Mouse (Mus musculus) C2C12 (cell line): Measurements from ENCODE around the gene Cfb. TPM values are rescaled to one million over a fixed set of nuclear protein-coding genes. Genes with fewer than 3 reads are reported as not detected.
"Not testable (repeated sequence)": the region's sequence is repeated elsewhere in the genome, so short reads cannot be mapped to it uniquely, and the experiment has no call there.

ENCODE experiments used
- H3K27me3 ChIP-seq: one replicate; pipeline ENCODE4 v1.6.1; 2011; ENCODE audit not compliant: control insufficient read depth, insufficient read depth, insufficient read length
- H3K36me3 ChIP-seq: one replicate; pipeline ENCODE4 v1.6.1; 2011; ENCODE audit not compliant: control insufficient read depth, insufficient read depth
- H3K4me3 ChIP-seq: one replicate; pipeline ENCODE4 v1.5.1; 2011; ENCODE audit warnings: mild to moderate bottlenecking, control low read depth; ENCODE audit not compliant: poor library complexity, insufficient read depth, severe bottlenecking
- H3K79me2 ChIP-seq: one replicate; pipeline ENCODE4 v1.6.1; 2011; ENCODE audit not compliant: control insufficient read depth, insufficient read depth
- H3K79me3 ChIP-seq: one replicate; pipeline ENCODE4 v1.6.1; 2011; ENCODE audit warnings: low read depth, control low read depth
- H3ac ChIP-seq: one replicate; pipeline ENCODE3; 2011; ENCODE audit warnings: low read depth; ENCODE audit not compliant: control insufficient read depth, insufficient read length
- CEBPB ChIP-seq: IDR thresholded peaks from one replicate; pipeline ENCODE4 v1.6.1; 2011; ENCODE audit warnings: low read depth, mild to moderate bottlenecking, control low read depth, moderate library complexity
- CTCF ChIP-seq: IDR thresholded peaks from one replicate; pipeline ENCODE4 v1.5.1; 2011; ENCODE audit not compliant: control insufficient read depth, insufficient read depth, insufficient read length
- FOSL1 ChIP-seq: IDR thresholded peaks from one replicate; pipeline ENCODE4 v1.8.0; 2011; ENCODE audit warnings: mild to moderate bottlenecking, low read length; ENCODE audit not compliant: poor library complexity, insufficient read depth, severe bottlenecking
- MAX ChIP-seq: IDR thresholded peaks from one replicate; pipeline ENCODE4 v1.6.1; 2011; ENCODE audit warnings: mild to moderate bottlenecking, control low read depth
- MYOD1 ChIP-seq: IDR thresholded peaks from one replicate; pipeline ENCODE4 v1.6.1; 2011; ENCODE audit warnings: low read depth; ENCODE audit not compliant: control insufficient read depth, insufficient read length
- USF1 ChIP-seq: IDR thresholded peaks from one replicate; pipeline ENCODE4 v1.6.1; 2011; ENCODE audit warnings: low read depth, mild to moderate bottlenecking, control low read depth, moderate library complexity
- polyA plus RNA-seq: library from polyadenylated mRNA; unstranded; fragments of >200 nt; fragmentation: generic; extraction: Trizol; gene quantifications from one replicate; pipeline ENCODE4 v1.2.1, GENCODE M21; 2012; ENCODE audit warnings: missing spikeins

Cfb gene
- polyA plus RNA-seq, 1 experiment, result 0.28 TPM

DNA sequence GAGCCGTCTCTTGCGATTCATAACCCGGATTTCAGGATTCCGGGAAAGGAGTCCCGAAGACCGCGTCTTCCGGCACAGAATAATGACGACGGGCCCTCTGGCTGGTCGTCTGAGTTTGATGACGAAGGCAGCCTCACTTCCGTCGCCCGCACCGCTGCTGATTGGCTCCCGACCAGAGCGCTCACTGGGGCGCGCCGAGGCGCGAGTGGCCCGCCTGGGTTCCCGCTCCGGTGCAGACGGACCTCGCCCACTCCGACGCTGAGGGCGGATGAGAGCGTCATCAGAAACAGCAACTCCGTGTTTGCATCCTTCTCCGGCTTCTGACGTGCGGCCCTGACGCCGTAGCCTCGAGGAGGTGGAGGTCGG, 25.5 kb downstream of the Cfb start, which contains the start of the genes Stk19 and Dxo:
Stk19 (minus strand) TSS at position 90 of the 366 bp plus-strand sequence.
Dxo (plus strand) TSS at position 164 of the 366 bp plus-strand sequence.
- H3K27me3 ChIP-seq, result no peaks in the 10 kb centered on the region
- H3K36me3 ChIP-seq, result peaks cover 24% of the 10 kb centered on the region
- TF ChIP-seq CEBPB, result no peak
- peak; percentile 18 for TF ChIP-seq MAX
- peak within 1 kb of the TSS; percentile 80 for H3K4me3 ChIP-seq
- H3ac ChIP-seq, result peak within 1 kb of the TSS; percentile 88
- H3K79me2 ChIP-seq, result peaks cover 48% of the 10 kb centered on the region
- peaks cover 17% of the 10 kb centered on the region for H3K79me3 ChIP-seq

DNA sequence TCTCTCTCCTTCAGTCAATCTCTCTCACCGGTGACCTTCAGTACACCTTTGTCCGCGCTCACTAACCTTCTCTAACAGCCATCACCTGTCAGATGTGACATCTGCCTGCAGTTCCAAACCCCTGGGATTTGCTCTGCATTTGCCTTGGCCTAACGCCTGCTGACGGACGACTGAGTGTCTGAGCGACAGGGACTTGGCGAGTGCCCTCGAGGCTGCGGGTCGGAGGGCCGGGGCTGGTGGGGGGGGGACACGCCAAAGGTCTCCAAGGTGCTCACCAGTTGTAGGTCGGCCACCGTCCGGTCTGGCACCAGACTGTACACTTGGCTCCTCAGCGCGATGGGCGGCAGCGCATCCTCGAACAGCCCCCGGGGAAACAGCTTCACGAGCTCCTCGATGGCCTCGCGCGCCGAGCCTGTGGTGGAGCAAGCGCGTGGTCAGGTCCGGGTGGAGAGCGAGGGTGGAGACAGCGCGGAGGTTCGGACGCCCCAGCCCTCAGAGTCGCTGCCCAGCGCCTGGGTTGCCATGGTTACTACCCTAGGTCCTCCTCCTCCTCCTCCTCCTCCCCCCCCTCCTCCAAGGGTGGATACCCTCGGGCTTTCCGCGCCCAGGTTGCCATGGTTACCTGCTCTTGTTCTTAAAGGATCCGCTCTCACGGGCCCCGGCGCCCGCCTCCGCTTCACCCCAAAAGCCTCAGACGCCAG, 26.0 kb downstream of the Cfb start:
- Histone ChIP-seq H3K79me3 (peaks cover 17% of the 10 kb centered on the region), H3K36me3 (peaks cover 24% of the 10 kb centered on the region), H3ac (peak overlapping the region; percentile 88), H3K79me2 (peaks cover 48% of the 10 kb centered on the region), H3K27me3 (no peaks in the 10 kb centered on the region), H3K4me3 (peak overlapping the region; percentile 80)
- TF ChIP-seq USF1 (no peak), FOSL1 (no peak), MAX (no peak), CEBPB (no peak), CTCF (no peak)

DNA sequence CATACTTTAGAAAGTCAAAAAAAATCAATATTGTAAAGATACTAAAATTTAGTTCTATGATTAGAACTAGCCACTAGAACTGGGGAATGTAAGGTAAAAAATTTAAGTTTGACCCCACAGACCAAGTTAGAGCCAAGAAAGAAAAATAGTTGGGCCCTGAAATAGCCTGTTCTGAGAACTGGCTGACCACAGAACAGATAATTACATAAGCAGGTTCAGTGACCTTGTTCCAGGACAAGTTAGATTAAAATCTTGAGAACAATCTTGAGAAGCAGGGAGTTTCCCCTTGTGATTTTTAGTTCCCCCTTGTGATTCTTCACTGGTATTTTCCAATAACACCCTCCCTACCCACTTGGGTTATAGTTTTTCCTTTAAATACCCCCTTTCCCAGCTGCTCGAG, 31.5 kb downstream of the Cfb start:
- peaks cover 23% of the 10 kb centered on the region for H3K79me2 ChIP-seq
- H3ac ChIP-seq, H3K79me3 ChIP-seq, H3K27me3 ChIP-seq, H3K4me3 ChIP-seq: not testable (repeated sequence)
- peaks cover 45% of the 10 kb centered on the region for H3K36me3 ChIP-seq

DNA sequence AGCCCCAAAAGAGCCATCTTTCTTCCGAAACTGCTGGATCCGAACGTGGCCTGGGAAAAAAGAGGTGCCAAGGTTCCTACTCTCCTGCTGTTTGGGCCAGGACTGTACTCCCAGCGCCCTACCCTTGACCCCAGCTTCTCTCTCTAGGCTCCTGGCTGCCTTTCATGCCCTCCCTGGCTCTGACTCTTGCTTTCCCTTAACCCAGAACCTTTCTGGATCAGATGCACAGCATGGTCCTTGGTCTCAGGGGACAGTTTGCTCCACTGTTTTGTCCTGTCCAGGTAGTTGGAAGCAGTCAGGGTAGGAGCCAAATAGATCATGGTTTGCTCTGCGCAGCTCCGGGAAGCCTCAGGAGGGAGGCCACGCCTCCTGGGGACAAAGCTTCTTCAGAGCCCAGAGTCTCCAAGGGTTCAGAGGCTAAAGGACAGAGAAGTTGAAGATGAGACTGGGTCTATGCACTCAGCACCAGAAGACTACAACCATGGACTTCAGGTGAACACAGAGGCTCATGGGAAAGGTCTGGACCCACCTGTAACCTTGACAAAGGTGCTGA, 47.4 kb downstream of the Cfb start:
- Histone ChIP-seq H3K36me3 (no peaks in the 10 kb centered on the region), H3ac (no peak overlapping the region), H3K4me3 (no peak overlapping the region), H3K79me2 (no peaks in the 10 kb centered on the region), H3K27me3 (no peaks in the 10 kb centered on the region), H3K79me3 (no peaks in the 10 kb centered on the region)
- TF ChIP-seq MYOD1, result no peak
- TF ChIP-seq FOSL1, result no peak

DNA sequence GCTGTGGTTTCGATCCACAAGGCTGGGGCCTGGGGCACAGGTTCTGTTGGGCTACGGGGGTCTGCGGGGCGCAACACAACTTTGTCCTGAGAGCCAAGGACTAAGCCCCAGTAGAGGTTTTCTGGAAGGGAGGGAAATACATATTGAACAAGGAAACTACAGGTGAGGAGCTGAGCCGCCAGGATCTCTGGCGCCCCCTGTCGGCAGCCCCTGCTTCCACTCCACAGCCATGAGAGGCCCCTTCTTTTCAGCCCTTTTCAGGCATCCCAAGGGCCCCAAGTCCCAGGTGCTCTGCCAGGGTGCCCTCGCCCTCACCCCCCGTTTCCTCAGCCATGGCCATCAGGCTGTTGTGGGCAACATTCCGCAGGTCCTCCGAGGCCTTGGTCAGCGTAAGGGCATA, 48.6 kb downstream of the Cfb start:
- not testable (repeated sequence) for H3K79me3 ChIP-seq, H3K27me3 ChIP-seq, H3K36me3 ChIP-seq, H3ac ChIP-seq, H3K79me2 ChIP-seq, H3K4me3 ChIP-seq

DNA sequence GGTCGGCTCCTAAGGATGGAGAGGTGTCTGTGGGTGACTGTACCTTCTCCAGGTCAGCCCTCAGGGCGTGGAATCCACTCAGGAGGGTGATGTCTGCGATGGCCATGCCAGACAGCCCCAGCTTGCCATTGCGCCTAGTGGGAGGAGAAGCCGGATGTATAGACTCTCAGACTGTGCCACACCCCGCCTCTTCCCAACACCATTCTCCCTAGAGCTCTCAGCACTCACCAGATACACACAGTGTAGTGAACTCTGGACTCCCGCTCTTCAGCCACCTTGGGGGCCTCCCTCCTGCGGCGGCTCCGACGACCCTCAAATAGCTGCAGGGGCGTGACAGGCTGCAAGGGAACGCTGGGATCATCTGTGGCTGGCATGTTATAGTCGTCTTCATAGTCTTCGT, 51.0 kb downstream of the Cfb start:
- no peak overlapping the region for H3K4me3 ChIP-seq
- TF ChIP-seq USF1, result no peak
- H3K79me3 ChIP-seq, result no peaks in the 10 kb centered on the region
- no peak overlapping the region for H3ac ChIP-seq
- H3K27me3 ChIP-seq, result no peaks in the 10 kb centered on the region
- no peaks in the 10 kb centered on the region for H3K79me2 ChIP-seq
- no peaks in the 10 kb centered on the region for H3K36me3 ChIP-seq

DNA sequence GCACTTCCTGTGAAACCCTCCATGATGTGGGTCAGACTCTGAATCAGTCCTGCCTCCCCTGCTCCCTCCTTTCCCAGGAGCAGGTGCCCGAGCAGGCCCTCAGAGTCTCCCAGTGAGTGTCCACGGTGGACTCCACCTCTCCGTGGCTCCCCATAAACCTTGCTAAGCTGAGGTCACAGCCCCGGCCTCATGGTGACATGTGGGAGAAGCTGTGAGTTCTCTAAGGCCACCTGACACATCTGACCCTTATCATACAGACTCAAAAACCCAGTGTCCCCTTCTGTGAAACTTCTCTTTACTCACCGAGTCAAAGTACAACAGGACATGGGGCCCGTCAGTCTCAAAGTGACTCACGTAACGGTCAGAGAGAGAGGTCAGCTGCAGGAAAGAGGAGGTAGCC, 51.5 kb downstream of the Cfb start:
- H3ac ChIP-seq, H3K27me3 ChIP-seq, H3K79me2 ChIP-seq, H3K36me3 ChIP-seq, H3K4me3 ChIP-seq, H3K79me3 ChIP-seq: not testable (repeated sequence)

DNA sequence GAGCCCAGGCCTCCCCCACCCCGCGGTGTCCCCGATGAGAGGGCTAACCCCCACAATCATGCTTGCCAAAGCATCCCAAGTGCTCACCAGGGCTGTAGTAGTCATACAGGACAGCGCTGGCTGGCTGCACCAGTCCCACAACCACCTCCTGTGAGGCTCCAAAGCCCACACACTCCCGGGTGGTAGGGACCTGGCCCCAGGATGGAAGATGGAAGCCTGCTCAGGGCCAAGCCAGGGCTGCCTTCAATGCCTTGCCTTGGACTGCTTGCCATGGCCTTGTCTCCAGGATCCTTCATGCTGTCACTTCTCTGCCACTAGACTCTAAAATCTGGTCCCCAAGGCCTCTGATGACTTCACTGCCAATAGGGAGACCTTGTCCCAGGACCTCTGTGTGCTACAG, 51.9 kb downstream of the Cfb start:
- not testable (repeated sequence) for H3K36me3 ChIP-seq, H3K4me3 ChIP-seq, H3K79me2 ChIP-seq, H3ac ChIP-seq, H3K27me3 ChIP-seq, H3K79me3 ChIP-seq
